Mouse (Mus musculus): ENCODE results near the gene Usp15.

- TF ChIP-seq CTCF (IDR thresholded peaks at IDR 0.05; ENCODE audit: low read depth) = no peak
- no peak for TF ChIP-seq EP300 (IDR thresholded peaks at IDR 0.05; ENCODE audit: low read depth)
These were observed 112.5 kb downstream of the Usp15 start for GRCm38 (mm10) chr10:123084307-123084706.

All from heart, postnatal 0 days (tissue).